Mouse (Mus musculus) bone marrow macrophage, adult 2 months (primary cell): ENCODE data around the gene Gxylt1.

Experiments used
- CTCF ChIP-seq: IDR thresholded peaks from 2 replicates; pipeline ENCODE4 v1.5.1; 2012; ENCODE audit warnings: low read depth, mild to moderate bottlenecking, low read length, moderate library complexity
- POLR2A ChIP-seq: IDR thresholded peaks from 2 replicates; pipeline ENCODE4 v1.6.1; 2012; ENCODE audit warnings: mild to moderate bottlenecking, low read depth, low read length, borderline replicate concordance

DNA sequence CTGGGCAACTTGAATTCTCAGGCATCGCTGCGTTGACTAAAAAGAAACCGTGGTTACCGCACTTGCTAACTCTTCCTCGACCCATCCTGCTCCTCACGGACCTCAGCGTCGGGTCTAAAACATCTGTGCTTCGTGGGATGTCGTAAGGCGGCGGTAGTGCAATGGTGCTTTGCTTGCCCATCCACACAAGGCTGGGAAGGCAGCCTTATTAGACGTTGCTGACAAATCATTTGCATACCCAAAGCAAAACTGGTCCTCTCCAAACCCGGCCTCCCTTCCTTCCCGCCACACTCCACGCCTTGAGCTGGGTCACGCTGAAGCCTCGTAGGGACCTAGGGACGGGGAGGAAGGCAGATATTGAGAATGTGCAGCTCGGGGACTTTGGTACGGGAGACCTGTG lies 644 bp upstream of the Gxylt1 start:
- TF ChIP-seq POLR2A, result no peak
- no peak for TF ChIP-seq CTCF
